Mouse (Mus musculus) MN1 (cell line): ENCODE results near the gene Gm4553.
A peak's percentile ranks its signal among the peaks of the same experiment; 100 is the strongest.
"Not testable (repeated sequence)": the region's sequence is repeated elsewhere in the genome, so short reads cannot be mapped to it uniquely, and the experiment has no call there.

ENCODE experiments used
- DNase-seq: peaks from one replicate; pipeline ENCODE4 v3.0.0-alpha.2; 2016; ENCODE audit warnings: low spot score

Gm4553 gene

GRCm38 (mm10) chr7:142134206-142134995, 31.1 kb downstream of the Gm4553 start:
- peak; percentile 45 for DNase-seq

DNA sequence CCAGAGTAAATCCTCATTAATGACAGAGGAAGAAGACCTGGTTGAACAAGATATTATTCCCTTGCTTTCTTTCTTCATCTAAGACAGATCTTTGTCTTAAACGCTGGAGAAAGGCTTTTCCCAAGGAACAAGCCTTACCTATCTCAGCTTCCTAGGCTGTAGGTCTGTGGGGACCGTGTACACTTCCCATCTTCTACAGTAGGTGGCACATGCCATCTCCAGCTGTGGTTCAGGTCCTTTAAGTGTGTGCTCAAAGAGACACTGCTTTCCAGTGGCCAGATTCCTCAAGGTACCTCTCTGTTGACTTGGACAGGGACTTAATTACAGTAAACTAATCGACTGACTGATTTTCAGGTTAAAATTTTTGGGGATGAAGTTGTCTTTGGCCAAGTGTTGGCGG, 36.7 kb downstream of the Gm4553 start:
- no peak for DNase-seq

DNA sequence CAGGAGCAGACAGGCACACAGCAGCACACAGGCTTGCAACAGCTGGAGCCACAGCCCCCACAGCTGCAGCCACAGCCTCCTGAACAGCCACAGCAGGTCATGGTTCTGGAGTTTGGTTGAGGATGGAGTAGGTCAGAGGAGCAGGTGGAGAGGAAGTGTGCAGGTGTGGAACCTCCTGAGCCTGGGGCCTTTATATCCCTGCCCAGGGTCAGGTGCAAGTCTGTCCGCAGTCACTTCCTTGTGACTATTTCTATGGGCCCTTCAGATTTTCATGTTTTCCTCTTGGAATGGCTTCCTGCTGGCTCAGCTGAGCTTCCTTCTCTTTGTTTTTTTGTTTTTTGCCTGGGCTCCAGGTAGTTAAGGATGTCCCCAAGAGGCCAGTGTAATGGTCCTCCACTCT, 44.9 kb downstream of the Gm4553 start, which contains the start of gene Gm45618:
Gene Gm45618, minus strand, starts transcription at position 101 of the 400 bp plus-strand sequence.
- not testable (repeated sequence) for DNase-seq

GRCm38 (mm10) chr7:142119632-142120031, 45.9 kb downstream of the Gm4553 start:
- DNase-seq, result no peak
